Mouse (Mus musculus): ENCODE results near the gene Kif14.

Gene Kif14

DNA sequence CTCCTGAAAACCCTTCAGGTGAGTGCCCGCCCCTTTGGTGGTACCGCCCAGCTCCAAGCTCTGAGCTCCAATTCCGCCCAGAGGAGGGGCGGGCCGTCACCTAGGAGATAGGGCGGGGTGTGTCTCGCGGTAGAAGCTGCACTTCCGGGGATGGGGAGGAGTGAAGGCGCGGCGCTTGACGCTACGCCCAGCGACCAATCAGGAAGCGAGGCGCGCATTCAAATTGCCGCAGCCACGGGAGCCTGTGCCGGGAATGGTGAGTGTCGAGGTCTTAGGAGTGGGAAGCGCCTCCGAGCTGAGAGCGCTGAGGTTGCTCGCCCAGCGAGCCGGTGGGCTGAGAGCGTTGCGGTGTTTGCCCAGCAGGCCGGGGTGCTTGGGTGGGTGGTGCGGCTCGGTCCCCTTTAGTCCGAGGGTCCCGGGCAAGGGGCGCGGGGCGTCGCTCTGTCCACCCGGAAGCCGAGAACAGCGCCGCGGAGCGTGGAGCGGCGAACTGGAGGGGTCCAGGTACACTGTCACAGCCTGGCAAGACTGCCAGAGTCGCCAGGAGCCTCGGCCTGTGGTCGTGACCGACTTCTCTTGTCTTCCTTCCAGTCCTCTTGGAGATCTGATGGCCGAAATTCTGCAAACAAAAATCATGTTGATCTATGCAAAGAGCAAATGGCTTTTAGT lies at the start of gene Kif14:
Gene Kif14, plus strand, starts transcription at position 201 of the 669 bp plus-strand sequence.
- peak; percentile 89 for DNase-seq (ENCODE audit: extremely low read depth, low read depth)

DNA sequence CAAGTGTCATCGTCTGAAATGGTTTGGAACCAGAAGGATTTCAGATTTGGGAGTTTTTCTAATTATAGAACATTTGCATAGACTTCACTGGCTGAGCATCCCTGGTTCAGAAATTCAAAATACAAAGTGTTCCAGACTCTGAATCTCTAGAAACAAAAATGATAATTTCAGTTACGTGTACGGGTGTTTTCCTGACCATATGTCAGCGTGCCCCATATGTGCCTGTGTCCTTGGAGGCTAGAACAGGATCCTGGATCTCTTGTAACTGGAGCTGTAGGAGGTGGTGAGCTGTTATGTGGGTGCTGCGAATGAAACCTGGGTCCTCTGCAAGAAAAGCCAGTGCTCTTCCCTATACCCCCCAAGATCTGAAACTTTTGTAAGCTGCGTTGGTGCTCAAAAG lies 47.8 kb upstream of the Kif14 start:
- no peak for DNase-seq (ENCODE audit: extremely low read depth, low read depth)

DNA sequence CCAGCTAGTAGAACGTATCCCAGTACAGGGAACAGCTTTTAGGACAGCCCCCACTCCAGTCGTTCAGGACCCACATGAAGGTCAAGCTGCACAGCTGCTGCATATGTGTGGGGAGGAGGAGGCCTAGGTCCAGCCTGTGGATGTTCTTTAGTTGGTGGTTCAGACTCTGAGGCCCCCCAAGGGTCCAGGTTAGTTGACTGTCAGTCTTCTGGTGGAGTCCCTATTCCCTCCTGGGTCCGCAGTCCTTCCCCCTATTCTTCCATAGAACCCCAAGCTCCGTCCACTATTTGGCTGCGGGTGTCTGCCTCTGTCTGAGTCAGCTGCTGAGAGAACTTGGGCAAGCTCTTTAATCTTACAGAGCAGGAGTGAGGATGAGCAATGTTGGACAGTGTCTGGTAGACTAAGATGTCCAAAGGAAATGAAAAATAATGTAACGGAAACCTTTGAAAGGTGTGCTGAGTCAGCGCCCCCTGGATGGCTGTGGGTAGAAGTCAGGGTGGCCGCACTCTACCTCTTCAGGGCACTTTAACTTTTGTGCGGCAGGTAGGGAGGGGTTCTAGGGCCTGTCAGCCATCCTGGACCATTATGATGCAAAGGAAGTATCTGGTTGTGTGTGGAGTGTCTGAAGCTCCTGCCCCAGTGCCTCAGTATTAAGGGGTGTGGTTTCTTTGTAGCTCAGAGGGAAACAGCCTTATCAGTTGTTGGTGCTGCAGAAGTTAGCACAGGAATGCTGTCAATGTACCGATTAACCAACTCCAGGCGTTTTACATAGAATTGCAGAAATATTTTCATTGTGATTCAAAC lies 38.8 kb upstream of the Kif14 start:
- DNase-seq (ENCODE audit: extremely low read depth, low read depth), result peak; percentile 69

DNA sequence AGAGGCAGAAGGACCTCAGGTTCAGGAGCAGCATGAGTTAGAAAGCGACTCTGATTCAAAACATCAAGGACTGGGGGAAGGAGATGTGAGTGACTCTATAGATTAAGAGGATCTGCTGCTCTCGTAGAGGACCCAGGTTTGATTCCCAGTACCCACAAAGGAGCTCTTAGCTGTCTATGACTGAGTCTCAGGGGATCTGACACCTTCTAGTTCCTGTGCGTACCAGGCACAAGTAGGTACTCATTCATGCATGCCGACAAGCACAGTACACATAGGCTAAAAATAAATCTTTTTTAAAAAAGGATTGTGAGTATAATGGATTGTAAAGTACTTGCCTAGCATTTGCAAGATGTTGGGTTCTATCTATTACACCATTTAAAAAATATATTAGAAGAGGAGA lies 37.2 kb upstream of the Kif14 start:
- DNase-seq (ENCODE audit: extremely low read depth, low read depth), result no peak

DNA sequence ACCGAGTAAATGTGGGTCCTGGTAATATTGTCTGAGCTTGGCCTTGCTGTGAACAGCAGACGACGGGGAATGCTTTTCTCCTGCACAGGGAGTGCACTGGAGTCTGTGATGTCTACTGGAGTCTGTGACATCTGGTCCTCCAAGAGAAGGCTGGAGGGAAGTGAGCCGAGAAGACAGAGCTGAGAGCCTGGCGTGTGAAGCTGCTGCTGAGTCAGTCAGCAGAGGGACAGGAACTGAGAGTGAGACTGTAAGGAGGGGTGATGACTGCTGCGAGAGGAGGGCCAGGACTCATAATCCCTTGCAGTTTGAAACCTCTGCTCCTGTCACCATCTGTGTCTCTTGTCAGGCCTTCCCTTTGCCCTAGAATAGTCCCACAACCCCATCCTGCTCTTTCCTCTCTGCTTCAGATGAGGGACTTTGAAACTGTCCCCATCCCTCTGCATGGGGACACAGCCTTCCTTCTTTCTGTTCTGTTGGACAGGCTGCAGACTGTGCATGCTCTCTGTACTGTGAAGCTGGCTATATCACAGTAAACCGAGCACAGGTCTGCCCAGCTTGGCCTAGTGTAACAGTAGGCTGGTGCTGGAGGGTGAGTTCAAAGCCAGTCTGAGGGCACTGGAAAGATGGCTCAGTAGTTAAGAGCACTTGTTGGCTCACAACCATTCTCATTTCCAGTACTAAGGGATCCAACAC lies 35.9 kb upstream of the Kif14 start:
- no peak for DNase-seq (ENCODE audit: extremely low read depth, low read depth)

DNA sequence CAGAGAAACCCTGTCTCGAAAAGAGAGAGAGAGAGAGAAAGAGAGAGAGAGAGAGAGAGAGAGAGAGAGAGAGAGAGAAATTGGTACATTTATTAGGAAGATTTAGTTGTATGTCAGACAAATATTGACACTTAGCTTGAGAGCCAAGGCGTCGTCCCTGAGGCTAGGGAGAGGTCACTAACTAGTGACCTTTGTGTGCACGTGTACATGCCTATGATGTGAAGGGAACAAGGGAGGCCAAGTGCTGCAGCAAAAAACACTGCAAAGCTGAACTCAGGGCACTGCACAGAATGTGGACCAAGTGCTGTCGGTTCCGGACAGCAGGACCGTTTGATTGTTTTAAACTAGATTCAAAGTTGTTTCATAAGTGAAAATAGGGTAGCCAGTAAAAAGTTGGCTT lies 25.4 kb upstream of the Kif14 start:
- DNase-seq (ENCODE audit: extremely low read depth, low read depth), result no peak

DNA sequence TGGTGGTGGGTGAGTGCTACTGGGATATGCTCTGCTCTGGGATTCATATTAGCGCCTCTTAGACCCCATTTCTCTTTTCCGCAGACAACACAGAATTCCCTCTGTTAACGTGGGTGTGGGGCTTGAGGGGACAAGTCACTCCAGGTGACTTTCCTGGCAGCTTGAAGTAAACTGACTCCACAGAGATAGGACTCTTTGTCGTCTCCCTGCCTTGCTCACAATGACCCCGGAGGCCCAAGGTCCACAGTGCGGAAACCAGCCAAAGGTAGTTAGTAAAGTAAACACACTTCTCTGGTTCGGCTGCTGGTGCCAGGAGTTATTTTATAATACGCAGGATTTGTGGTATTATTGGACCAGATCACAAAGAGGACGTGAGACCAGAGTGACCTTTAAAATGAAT lies 23.3 kb upstream of the Kif14 start:
- DNase-seq (ENCODE audit: extremely low read depth, low read depth), result no peak

DNA sequence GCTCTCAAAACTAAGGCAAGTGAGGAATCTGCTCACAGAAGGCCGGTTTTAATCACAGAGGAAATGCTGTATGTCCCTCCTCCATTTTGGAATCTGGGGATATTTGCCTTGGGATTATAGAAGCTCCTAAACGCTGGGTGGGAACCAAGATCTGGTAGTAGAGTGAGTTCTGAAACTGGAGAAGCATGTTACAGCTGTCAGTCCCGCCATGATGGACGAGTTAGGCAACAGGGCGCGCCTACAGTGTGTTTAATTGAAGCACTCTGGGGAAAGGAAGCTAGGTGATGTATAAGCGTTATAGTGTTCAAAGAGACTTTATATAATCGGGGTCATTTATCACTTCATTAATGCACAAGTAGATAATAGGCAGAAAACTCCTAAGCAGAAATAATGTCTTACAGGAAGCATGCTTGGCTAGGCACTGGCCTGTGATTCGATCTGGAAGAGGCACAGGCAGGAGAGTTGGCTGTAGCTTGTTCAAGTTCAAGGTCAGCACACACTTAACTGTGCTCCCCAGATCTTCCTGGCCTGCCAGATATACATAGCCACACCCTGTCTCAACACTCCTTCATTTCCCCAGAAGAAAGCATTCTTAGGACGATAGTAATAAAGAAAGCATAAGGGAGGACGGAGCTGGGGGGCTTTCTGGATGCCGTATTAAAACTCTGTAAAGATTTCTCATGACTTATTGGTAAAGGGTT lies 21.4 kb upstream of the Kif14 start:
- DNase-seq (ENCODE audit: extremely low read depth, low read depth), result no peak

DNA sequence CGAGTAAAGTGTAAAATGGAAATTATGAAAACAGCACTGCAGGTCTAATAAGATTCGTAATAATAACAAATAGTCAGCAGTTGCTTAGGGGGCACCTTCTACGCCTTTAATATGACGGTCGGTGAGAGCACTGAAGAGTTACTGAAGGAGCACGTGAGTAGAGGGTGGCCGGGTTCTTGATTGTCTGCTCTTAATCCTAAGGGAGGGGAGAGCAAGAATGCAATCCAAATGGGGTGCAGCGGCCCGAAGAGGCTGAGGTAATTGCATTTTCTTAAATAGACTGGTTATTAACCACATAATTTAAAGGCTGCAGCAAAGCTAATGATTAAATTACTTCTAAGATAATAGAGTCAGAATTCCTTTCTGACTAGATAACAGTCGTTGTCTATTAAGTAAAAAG lies 19.2 kb upstream of the Kif14 start:
- no peak for DNase-seq (ENCODE audit: extremely low read depth, low read depth)

DNA sequence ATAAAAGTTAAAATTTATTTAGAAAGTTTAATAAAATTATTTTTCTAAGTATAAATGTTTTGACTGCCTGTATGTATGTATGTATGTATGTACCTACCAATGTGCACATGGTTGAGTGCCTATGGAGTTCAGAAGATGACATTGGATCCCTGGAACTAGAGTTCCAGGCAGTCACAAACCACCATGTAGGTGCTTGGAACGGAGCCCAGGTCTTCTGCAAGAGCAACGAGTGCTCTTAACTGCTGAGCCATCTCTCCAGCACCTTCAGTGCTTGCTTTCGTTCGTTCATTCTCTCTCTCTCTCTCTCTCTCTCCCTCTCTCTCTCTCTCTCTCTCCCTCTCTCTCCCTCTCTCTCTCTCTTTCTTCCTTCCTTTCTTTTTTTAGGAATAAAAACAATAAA lies 18.8 kb upstream of the Kif14 start:
- no peak for DNase-seq (ENCODE audit: extremely low read depth, low read depth)

DNA sequence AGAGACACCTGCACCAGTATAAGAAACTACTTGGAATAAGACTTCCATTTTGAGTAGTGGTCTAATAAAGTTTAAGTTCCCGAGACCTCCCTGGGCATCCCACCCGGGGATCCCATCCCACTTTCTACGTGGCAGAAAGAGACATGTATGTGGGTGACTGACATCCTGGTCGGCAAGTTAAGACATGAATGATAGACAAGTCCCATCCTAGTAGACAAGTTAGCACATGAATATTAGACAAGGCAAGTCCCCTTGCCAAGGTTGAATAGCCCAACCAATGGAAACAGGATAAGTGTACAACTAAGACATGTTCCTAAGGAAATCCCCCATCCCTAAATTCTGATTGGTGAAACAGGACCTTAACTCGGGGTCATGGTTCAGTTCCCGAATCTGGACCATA lies 16.6 kb upstream of the Kif14 start:
- no peak for DNase-seq (ENCODE audit: extremely low read depth, low read depth)

DNA sequence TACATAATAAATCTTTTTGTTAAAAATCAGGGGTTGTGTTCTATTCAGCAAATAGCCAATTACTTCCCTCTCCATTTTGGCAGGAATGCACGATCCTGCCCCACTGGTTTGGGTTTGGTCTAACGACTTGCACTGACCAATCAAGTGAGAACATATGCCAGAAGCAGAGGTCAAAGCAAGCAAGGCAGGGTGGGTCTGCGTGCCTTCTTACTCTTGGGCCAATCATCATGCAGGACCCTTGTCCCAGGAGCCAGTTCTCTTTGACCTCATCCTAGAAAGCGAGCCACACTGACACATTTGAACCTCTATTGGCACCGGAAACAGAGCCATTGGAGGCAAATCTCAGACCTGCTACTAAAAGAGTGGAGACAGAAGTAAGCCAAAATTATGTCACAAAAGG lies 15.9 kb upstream of the Kif14 start:
- no peak for DNase-seq (ENCODE audit: extremely low read depth, low read depth)

DNA sequence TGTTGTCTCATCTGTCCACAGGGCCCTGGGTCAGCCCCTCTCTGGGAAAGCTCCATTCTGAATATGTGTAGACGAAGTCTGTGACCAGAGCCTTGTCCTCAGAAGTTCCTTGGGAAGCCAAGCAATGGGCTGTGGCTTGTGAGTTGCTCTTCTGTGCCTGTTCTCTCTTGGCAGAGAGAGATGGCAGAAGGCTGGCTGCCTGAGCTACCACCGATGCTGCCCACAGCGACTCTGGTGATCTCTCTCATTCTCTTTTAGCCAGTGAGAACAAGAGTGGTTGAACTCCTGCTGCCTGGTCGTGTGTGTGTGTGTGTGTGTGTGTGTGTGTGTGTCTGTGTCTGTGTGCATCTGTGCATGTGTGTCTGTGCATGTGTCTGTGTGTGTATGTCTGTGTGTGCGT lies 13.7 kb upstream of the Kif14 start:
- DNase-seq (ENCODE audit: extremely low read depth, low read depth), result no peak

DNA sequence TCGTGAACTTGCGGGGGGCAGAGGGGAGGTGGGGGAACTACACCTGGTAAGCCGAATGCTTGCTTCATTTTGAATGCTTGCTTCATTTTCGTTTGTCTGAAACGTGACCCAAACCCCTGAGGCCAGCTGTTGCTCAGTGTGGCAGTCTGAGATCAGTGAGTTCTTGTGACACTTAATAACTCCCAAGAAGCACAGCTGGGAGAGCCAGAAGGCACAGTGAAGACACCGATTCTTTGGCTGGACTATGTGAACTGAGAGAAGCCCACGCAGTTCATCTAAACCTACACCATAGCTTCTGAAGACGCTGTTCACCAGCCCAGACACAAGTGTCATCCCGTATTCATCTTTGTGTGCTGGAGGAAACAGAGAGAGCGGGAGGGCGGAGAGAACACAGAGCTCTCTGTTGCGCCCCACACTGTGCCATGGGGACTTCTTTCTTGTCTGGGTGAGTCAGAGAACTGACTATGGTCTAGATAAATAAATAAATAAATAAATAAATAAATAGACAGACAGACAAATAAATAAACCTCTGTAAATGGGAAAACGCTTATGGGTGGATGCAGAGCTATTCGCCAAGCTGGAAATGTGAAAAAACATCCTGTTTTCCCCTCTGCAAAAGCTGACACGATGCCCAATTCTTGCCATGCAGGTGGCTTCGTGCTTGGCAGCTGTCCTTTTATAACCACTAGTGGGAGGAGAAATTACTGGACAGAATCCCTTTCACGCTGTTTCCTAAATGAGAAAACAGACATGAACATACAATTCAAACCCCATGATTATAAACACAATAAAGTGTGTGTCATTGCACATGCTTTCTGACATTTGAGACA lies 10.2 kb upstream of the Kif14 start:
- no peak for DNase-seq (ENCODE audit: extremely low read depth, low read depth)

DNA sequence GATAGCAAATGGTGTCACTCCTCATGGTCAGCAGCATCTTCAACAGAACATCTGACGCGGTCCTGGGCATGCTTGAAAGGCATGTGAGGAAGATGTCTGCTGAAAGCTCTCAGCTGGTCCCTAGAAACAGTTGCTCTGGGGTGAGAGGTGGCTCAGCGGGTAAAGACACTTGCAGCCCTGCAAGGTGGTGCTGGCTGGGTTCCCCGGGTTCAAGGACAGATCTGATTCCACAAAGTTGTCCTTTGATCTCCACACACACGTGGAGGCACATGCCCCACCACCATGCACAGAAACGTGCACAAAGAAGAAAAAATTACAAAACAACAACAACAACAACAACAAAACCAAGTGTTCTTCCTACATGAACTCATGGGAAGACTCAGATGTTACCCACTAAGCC lies 9.4 kb upstream of the Kif14 start:
- no peak for DNase-seq (ENCODE audit: extremely low read depth, low read depth)

DNA sequence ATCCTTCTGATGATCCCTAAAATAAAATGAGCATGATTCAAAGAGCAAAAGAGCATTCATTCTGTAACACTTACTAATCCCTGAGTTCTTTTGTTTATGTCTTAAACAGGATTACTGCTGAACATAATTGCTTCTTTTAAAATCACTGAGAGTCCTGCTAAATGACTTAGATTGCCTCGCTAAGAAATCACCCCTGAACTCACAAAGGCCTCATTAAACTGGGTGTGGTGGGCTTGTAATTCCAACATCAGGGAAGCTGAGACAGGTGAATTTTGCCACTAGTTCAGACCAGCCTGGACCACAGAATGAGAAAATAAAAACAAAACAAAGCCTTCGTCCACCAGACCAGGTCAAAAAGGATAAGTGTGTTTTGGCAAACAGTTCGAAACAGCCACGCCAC lies 8.7 kb upstream of the Kif14 start:
- no peak for DNase-seq (ENCODE audit: extremely low read depth, low read depth)

DNA sequence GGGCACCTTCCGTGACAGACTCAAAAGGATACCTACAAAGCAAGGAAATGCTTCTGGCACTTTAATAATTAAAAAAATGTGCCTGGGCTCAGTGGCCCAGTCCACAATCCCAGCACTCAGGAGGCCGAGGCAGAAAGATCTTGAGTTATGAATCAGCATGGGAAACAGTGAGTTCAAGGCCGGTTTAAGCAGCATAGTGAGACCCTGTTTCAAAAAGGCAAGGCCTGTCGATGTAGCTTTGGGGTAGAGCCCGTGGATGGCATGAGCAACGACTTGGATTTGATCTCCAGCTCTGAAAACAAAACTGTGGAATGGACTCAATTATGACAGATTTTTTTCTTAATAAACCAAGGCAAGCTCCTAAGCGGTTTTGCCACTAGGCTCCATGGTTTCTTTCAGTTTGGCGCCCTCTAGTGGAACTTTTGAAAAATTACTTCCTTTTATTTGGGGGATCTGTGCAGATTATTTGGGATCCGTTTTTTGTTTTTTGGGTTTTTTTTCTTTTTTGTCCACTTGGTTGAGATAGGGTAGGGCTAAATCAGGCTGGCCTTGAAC lies 7.4 kb upstream of the Kif14 start:
- peak; percentile 39 for DNase-seq (ENCODE audit: extremely low read depth, low read depth)

DNA sequence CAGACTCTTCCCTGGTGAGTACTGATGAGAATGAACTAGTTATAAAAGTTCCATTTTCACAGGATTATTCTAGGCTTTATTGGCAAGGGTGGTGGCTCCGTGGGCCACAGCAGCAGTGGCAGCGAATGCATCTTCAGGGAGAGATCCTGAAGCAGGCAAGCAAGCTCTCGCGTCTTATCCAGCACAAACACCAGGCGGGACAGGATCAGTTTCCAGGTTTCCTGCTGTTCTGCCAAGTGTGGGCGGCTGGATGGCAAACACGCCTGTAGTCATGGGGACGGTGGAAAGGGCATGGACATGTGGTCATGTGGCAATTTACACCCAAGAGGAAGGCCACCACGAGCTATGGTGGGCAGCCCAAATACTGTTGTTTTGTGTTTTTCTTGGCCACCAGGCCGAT lies 3.7 kb upstream of the Kif14 start:
- no peak for DNase-seq (ENCODE audit: extremely low read depth, low read depth)

DNA sequence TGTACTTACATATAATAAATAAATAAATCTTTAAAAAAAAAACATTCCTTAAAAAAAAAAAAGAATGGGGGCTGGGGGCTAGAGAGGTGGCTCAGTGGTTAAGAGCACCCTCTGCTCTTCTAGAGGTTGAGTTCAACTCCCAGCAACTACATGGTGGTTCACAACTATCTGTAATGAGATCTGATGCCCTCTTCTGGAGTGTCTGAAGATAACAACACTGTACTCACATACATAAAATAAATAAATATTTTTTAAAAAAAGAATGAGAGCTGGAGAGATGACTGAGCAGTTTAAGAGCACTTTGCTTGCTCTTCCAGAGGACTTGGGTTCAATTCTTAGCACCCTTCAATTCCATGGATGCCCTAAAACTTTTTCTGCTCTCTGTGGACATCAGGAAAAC lies 975 bp upstream of the Kif14 start:
- DNase-seq (ENCODE audit: extremely low read depth, low read depth), result no peak

DNA sequence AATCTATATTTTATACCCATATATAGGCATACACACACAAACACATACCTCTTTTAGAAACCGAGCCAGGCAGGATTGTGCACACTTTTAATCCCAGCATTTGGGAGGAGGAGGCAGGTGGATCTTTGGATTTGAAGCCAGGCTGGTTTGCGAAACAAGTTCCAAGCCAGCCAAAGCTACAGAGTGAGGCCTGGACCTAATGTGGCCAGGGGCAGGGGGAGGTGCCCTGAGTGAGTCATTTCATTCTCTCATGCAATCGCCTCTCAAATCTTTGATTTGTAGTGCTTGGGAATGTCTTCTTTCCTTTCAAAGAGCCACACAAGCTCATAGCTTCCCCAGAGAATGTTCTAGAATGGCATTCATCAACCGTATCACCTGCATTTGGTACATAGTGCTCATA lies 3.3 kb downstream of the Kif14 start:
- DNase-seq (ENCODE audit: extremely low read depth, low read depth), result no peak

DNA sequence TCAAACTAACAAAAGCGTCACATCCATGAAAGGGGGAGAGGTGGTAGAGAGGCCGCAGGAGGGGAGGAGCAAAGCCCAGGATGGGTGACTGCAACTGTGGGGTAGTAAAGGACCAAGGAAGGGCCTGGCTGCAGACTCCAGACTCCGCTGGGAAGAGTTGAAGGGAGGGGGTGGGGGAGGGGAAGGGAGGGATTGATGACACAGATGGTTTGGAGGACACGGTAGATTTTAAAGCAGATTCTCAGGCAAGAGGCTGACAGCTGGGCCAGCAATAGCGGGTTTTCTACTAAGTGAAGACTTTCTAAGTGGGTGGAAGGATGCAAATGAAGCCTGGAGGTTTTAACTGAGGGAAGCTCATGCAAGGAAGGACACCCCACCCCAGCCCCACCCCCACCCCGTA lies 4.3 kb downstream of the Kif14 start:
- DNase-seq (ENCODE audit: extremely low read depth, low read depth), result no peak

Data from MEL-GATA-1-ER (cell line).